Mouse (Mus musculus) olfactory bulb, adult 2 months (tissue): ENCODE results near the gene Spata17.

Experiments
- CTCF ChIP-seq: fragments of 200-500 bp; IDR thresholded peaks from 2 replicates; pipeline ENCODE4 v1.5.1; 2012; ENCODE audit warnings: low read depth, mild to moderate bottlenecking, low read length, moderate library complexity; ENCODE audit not compliant: insufficient read depth
- POLR2A ChIP-seq: fragments of 200-500 bp; IDR thresholded peaks from 2 replicates; pipeline ENCODE4 v1.6.1; 2012; ENCODE audit warnings: mild to moderate bottlenecking, low read depth, low read length, moderate library complexity; ENCODE audit not compliant: insufficient read depth

GRCm38 (mm10) chr1:187044726-187045125 is 170.5 kb downstream of the Spata17 start:
- no peak for TF ChIP-seq POLR2A
- TF ChIP-seq CTCF, result no peak
